Mouse (Mus musculus): Measurements from ENCODE around the gene Themis3. TPM values are rescaled to one million over a fixed set of nuclear protein-coding genes. Genes with fewer than 3 reads are reported as not detected.
A peak's percentile ranks its signal among the peaks of the same experiment; 100 is the strongest.
"Not testable (repeated sequence)": the region's sequence is repeated elsewhere in the genome, so short reads cannot be mapped to it uniquely, and the experiment has no call there.

Gene Themis3
- polyA plus RNA-seq, 1 experiment from 2014 or later = 0.49 TPM

GRCm38 (mm10) chr17:66550486-66550885 is 43.9 kb downstream of the Themis3 start:
- no peak for ATAC-seq (ENCODE audit: insufficient read depth, low FRiP score, low read depth)
- no peaks in the 10 kb centered on the region for H3K36me3 ChIP-seq
- H3K9ac ChIP-seq = no peak overlapping the region
- H3K4me2 ChIP-seq = no peak overlapping the region
- no peaks in the 10 kb centered on the region for H3K4me1 ChIP-seq
- H3K27ac ChIP-seq = no peak overlapping the region
- H3K9me3 ChIP-seq = no peaks in the 10 kb centered on the region
- WGBS = 88% methylated on average over 5 of the region's 5 CpGs
- H3K4me3 ChIP-seq (replicated peaks) = no peak overlapping the region
- no peaks in the 10 kb centered on the region for H3K27me3 ChIP-seq (replicated peaks)

DNA sequence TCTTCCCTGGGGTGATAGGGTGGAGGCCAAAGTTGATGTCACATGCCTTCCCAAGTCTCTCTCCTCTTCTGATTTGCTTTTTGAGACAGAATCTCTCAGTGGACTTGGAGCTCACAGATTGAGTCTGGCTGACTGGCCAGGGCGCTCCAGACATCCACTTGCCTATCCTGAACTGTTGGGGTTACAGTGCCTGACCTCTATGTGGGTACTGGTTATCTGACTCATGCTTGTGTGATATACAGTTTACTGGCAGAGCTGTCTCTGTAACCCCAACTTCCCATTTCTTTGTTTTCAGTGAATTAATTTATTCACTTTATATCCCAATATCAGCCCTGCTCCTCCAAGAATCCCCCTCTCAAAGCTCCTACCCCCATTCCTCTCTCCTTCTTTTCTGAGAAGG is 62.1 kb downstream of the Themis3 start:
- H3K27ac ChIP-seq = no peak overlapping the region
- H3K4me3 ChIP-seq (replicated peaks) = no peak overlapping the region
- H3K9me3 ChIP-seq = no peaks in the 10 kb centered on the region
- H3K4me2 ChIP-seq = no peak overlapping the region
- H3K4me1 ChIP-seq = no peaks in the 10 kb centered on the region
- H3K36me3 ChIP-seq = no peaks in the 10 kb centered on the region
- 95% methylated on average over 1 of the region's 1 CpGs for WGBS
- ATAC-seq (ENCODE audit: insufficient read depth, low FRiP score, low read depth) = no peak
- H3K27me3 ChIP-seq (replicated peaks) = no peaks in the 10 kb centered on the region
- H3K9ac ChIP-seq = no peak overlapping the region

DNA sequence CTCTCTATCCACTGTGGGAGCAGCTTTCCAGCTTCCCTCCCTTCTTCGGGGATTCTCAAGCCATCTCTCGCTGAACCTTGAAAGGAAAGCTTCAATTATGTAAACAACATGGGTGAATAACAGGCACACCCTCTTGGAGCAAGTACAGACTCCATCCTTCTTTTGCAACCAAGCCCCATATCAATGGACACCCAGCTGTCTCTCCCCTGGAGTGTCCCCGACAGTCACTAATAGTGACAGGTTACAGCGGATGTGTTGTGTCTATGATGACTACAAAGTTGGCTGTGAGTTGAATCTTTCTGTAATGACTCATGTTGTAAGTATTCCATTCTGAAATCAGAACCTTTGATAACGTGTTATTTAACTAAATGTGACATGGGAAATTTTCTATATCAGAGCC is 71.0 kb downstream of the Themis3 start:
- H3K4me2 ChIP-seq = no peak overlapping the region
- H3K9me3 ChIP-seq = no peaks in the 10 kb centered on the region
- no peaks in the 10 kb centered on the region for H3K36me3 ChIP-seq
- peaks cover 6% of the 10 kb centered on the region for H3K4me1 ChIP-seq
- no peak overlapping the region for H3K27ac ChIP-seq
- no peak overlapping the region for H3K9ac ChIP-seq
- no peaks in the 10 kb centered on the region for H3K27me3 ChIP-seq (replicated peaks)
- WGBS = 56% methylated on average over 5 of the region's 5 CpGs
- ATAC-seq (ENCODE audit: insufficient read depth, low FRiP score, low read depth) = no peak
- no peak overlapping the region for H3K4me3 ChIP-seq (replicated peaks)

- peaks cover 10% of the 10 kb centered on the region for H3K4me1 ChIP-seq
- H3K4me3 ChIP-seq (replicated peaks); H3K27me3 ChIP-seq (replicated peaks); H3K36me3 ChIP-seq; H3K9ac ChIP-seq; H3K27ac ChIP-seq; ATAC-seq (ENCODE audit: insufficient read depth, low FRiP score, low read depth); H3K9me3 ChIP-seq; H3K4me2 ChIP-seq: not testable (repeated sequence)
- 90% methylated on average over 1 of the region's 1 CpGs for WGBS
These were observed 71.8 kb downstream of the Themis3 start for GRCm38 (mm10) chr17:66522631-66523030.

DNA sequence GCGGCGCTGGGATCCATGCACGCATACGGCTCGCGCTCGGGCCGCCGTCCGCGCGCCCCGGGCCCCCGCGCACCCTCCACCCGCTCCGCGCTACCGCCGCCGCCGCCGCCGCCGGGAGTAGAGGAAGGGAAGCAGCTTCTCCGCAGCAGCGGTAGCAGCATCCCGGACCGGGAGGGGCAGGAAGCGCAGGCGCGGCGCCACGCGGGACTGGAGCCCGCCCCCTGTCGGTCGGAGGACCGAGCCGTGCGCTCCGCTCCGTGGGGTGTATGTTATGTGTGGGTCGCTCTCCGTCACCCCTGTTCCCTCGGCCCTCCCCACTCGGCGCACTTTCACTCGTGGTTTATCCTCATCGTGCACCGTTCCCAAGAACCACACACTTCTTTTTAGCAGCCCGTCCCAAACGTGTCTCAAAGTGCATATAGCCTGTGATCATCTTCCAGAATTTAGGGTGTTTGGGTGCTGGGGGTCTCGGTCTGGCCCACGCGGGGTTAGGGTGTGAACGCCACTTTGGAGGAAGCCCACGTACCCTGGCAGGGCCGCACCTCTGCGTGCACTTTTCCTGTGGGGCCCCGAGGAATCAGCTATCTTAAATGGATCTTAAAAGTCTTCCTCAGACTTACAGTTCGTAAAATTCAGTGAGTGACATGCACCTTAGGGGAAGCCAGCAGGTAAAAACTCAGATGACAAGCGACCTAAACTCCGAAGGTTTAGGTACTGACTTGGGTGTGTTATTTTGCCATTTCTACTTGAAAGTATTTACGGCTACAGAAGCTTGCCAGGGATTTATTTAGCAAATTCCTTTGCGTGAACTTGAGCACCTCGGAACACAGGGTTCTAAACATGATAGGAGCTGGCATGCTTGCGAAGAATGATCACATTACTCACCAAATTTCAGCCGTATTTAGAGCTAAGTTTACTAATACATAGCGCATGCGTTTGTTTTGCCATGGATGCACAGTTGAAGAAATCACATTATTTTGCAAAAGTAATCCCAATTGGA is 74.6 kb downstream of the Themis3 start, which contains the start of gene Rab12:
TSS of gene Rab12 (minus strand) at position 176 of the 1,000 bp plus-strand sequence.
- H3K27ac ChIP-seq = peak within 1 kb of the TSS; percentile 11; the same call in 1 of the 2 replicates

GRCm38 (mm10) chr17:66518877-66519553 is 75.4 kb downstream of the Themis3 start:
- WGBS = 0% methylated on average over 57 of the region's 57 CpGs
- peaks cover 12% of the 10 kb centered on the region for H3K4me1 ChIP-seq
- peak overlapping the region; percentile 100 for H3K4me3 ChIP-seq (replicated peaks)
- peak overlapping the region; percentile 97 for H3K9ac ChIP-seq
- peak; percentile 47 for ATAC-seq (ENCODE audit: insufficient read depth, low FRiP score, low read depth)
- no peaks in the 10 kb centered on the region for H3K36me3 ChIP-seq
- no peaks in the 10 kb centered on the region for H3K27me3 ChIP-seq (replicated peaks)
- H3K4me2 ChIP-seq = peak overlapping the region; percentile 85
- H3K9me3 ChIP-seq = no peaks in the 10 kb centered on the region
- H3K27ac ChIP-seq = peak overlapping the region; percentile 11; the same call in 1 of the 2 replicates

More for the DNA sequence above, 74.6 kb downstream of the Themis3 start, which contains the start of gene Rab12:
- no peaks in the 10 kb centered on the region for H3K9me3 ChIP-seq
- peak; percentile 91 for ATAC-seq (ENCODE audit: insufficient read depth, low FRiP score, low read depth)
- peak within 1 kb of the TSS; percentile 97 for H3K9ac ChIP-seq
- H3K4me2 ChIP-seq = peak within 1 kb of the TSS; percentile 85
- H3K4me3 ChIP-seq (replicated peaks) = peak within 1 kb of the TSS; percentile 100
- WGBS = 6% methylated on average over 69 of the region's 71 CpGs
- H3K27me3 ChIP-seq (replicated peaks) = no peaks in the 10 kb centered on the region
- H3K36me3 ChIP-seq = no peaks in the 10 kb centered on the region
- peaks cover 12% of the 10 kb centered on the region for H3K4me1 ChIP-seq

DNA sequence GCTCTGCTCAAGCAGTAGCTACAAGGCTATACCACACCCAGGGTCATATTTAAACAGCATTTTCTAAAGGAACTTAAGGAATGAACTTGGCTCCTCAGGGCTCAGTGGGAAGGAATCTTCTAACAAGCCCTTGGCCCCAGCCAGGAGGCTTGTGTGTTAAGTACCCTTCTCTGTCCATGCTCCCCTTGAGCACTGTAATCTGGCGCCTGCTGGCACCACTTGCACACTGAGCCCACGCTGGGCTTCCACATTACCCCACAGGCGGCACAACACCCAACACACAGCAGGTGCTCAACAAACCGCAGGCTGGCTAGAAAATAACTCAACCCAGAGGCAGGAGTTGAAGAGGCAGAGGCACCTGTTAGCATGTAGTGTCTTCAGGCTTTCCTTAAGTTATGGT is 77.5 kb downstream of the Themis3 start:
- Histone ChIP-seq H3K36me3 (no peaks in the 10 kb centered on the region), H3K4me1 (peaks cover 12% of the 10 kb centered on the region), H3K4me3 (replicated peaks) (no peak overlapping the region), H3K27ac (no peak overlapping the region), H3K27me3 (replicated peaks) (no peaks in the 10 kb centered on the region), H3K4me2 (no peak overlapping the region), H3K9me3 (no peaks in the 10 kb centered on the region), H3K9ac (no peak overlapping the region)
- ATAC-seq (ENCODE audit: insufficient read depth, low FRiP score, low read depth) = no peak
- 85% methylated on average over 4 of the region's 4 CpGs for WGBS

GRCm38 (mm10) chr17:66514288-66514995 is 80.0 kb downstream of the Themis3 start:
- H3K4me3 ChIP-seq (replicated peaks) = no peak overlapping the region
- H3K9me3 ChIP-seq = no peaks in the 10 kb centered on the region
- no peak overlapping the region for H3K27ac ChIP-seq
- ATAC-seq (ENCODE audit: insufficient read depth, low FRiP score, low read depth) = no peak
- H3K4me2 ChIP-seq = no peak overlapping the region
- H3K36me3 ChIP-seq = 0 out of 2 replicates have a peak, but pooled peaks cover 1% of the 10 kb centered on the region
- WGBS = 88% methylated on average over 10 of the region's 10 CpGs
- no peaks in the 10 kb centered on the region for H3K27me3 ChIP-seq (replicated peaks)
- no peak overlapping the region for H3K9ac ChIP-seq
- peaks cover 19% of the 10 kb centered on the region for H3K4me1 ChIP-seq

DNA sequence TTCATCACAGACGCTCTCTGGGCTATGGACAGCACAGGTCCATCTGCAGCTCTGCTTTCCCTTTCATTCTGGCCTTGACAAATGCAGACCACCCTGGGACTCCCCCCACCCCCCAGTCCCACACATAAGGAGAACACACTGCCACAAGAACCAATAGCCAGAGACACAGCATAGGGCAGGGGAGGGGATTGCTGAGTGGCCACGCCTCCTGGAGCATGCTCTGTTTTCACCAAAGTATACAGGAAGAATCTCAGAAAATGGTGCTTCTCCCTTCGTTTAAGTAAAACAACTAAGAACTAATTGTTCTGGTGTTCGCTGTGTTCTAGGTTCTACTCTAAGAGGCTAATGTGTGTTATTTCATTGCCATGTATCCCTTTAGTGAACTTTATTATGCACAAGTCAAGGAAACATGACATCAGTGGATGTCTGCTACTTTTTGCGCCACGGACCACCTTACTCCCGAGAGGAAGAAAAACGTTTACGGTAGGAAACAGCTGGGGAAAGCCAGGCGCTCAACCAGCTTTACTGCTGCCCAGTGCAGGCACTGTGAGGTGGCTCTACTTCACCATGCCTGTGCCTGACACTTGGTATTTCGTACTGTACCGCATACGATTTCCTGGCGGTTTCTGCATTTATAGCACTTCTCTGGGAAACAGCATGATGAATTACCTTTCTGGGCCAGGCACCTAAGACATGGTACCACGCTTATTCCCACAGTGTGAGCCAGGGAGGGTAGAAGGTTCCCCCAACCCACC is 82.0 kb downstream of the Themis3 start:
- H3K4me3 ChIP-seq (replicated peaks) = no peak overlapping the region
- peaks cover 12% of the 10 kb centered on the region for H3K4me1 ChIP-seq
- no peak overlapping the region for H3K27ac ChIP-seq
- no peak overlapping the region for H3K4me2 ChIP-seq
- 0 out of 2 replicates have a peak, but pooled peaks cover 3% of the 10 kb centered on the region for H3K36me3 ChIP-seq
- H3K27me3 ChIP-seq (replicated peaks) = no peaks in the 10 kb centered on the region
- H3K9ac ChIP-seq = no peak overlapping the region
- ATAC-seq (ENCODE audit: insufficient read depth, low FRiP score, low read depth) = no peak
- 70% methylated on average over 15 of the region's 15 CpGs for WGBS
- no peaks in the 10 kb centered on the region for H3K9me3 ChIP-seq

GRCm38 (mm10) chr17:66510221-66510683 is 84.2 kb downstream of the Themis3 start:
- no peak overlapping the region for H3K4me3 ChIP-seq (replicated peaks)
- H3K36me3 ChIP-seq = peaks cover 8% of the 10 kb centered on the region; the same call in 1 of the 2 replicates
- no peak overlapping the region for H3K4me2 ChIP-seq
- H3K27ac ChIP-seq = peak overlapping the region; percentile 32; the same call in 1 of the 2 replicates
- no peak overlapping the region for H3K9ac ChIP-seq
- H3K27me3 ChIP-seq (replicated peaks) = no peaks in the 10 kb centered on the region
- H3K4me1 ChIP-seq = peaks cover 12% of the 10 kb centered on the region
- peak; percentile 72; the same call in 1 of the 2 replicates for ATAC-seq (ENCODE audit: insufficient read depth, low FRiP score, low read depth)
- no peaks in the 10 kb centered on the region for H3K9me3 ChIP-seq
- 17% methylated on average over 10 of the region's 10 CpGs for WGBS
